Mouse (Mus musculus) G1E (cell line): ENCODE data around the gene Trim37. TPM values are rescaled to one million over a fixed set of nuclear protein-coding genes. Genes with fewer than 3 reads are reported as not detected.

Experiments
- ATAC-seq: 2 replicates; pipeline ENCODE4 v1.8.0; 2016; ENCODE audit warnings: mild to moderate bottlenecking; ENCODE audit not compliant: insufficient number of reproducible peaks, poor library complexity, low FRiP score, severe bottlenecking; ENCODE audit errors: extremely low read depth
- DNase-seq: peaks from one replicate; pipeline ENCODE4 v3.0.0; 2012; ENCODE audit warnings: low spot score
- H3K27me3 ChIP-seq: 2 replicates; pipeline ENCODE4 v1.6.1; 2012; ENCODE audit warnings: mild to moderate bottlenecking, low read length, inconsistent platforms; ENCODE audit not compliant: insufficient read depth
- H3K36me3 ChIP-seq: replicated peaks from 2 replicates; pipeline ENCODE3; 2012; ENCODE audit warnings: mild to moderate bottlenecking, inconsistent platforms
- H3K4me1 ChIP-seq: 2 replicates; pipeline ENCODE4 v1.6.1; 2012; ENCODE audit warnings: low read depth, low read length, inconsistent platforms, mixed read lengths; ENCODE audit not compliant: insufficient read depth
- H3K4me3 ChIP-seq: 2 replicates; pipeline ENCODE4 v1.5.1; 2012; ENCODE audit warnings: low read depth, mild to moderate bottlenecking, inconsistent platforms, low read length, moderate library complexity, mixed read lengths
- H3K9me3 ChIP-seq: replicated peaks from 2 replicates; pipeline ENCODE4 v1.6.1; 2012; ENCODE audit warnings: inconsistent platforms
- CTCF ChIP-seq: IDR thresholded peaks from 2 replicates; pipeline ENCODE4 v1.5.1; 2012; ENCODE audit warnings: low read depth, low read length, inconsistent platforms, mixed read lengths
- GATA1 ChIP-seq: IDR thresholded peaks from 2 replicates; pipeline ENCODE4 v1.6.1; 2012; ENCODE audit warnings: borderline replicate concordance, low read length, inconsistent platforms, mixed read lengths
- GATA2 ChIP-seq: IDR thresholded peaks from 2 replicates; pipeline ENCODE4 v1.6.1; 2012; ENCODE audit warnings: low read depth, low read length, inconsistent platforms, borderline replicate concordance
- POLR2AphosphoS5 ChIP-seq: IDR thresholded peaks from 2 replicates; pipeline ENCODE4 v1.6.1; 2012; ENCODE audit warnings: low read depth, low read length, inconsistent platforms; ENCODE audit not compliant: insufficient replicate concordance
- TAL1 ChIP-seq: conservative IDR thresholded peaks from 2 replicates; pipeline ENCODE4 v1.6.1; 2012; ENCODE audit warnings: low read depth, low read length, inconsistent platforms, mixed read lengths
- polyA plus RNA-seq: library from polyadenylated mRNA; stranded (reverse); fragments of >175 nt; gene quantifications from 2 replicates; pipeline ENCODE4 v1.2.3, GENCODE M21; 2012
- total RNA-seq, 2 experiments: library from RNA; stranded (forward) in 1 of 2; stranded (reverse) in 1 of 2; fragments of 200-1000 nt in 1 of 2; fragments of >200 nt in 1 of 2; fragmentation: Nextera tagmentation in 1 of 2; gene quantifications; 2 replicates each; pipeline ENCODE4 v1.2.3; 2014 to 2017

Trim37 gene
- total and polyA plus RNA-seq, 3 experiments, result 14.5 to 54.7 (median 41.2) TPM

DNA sequence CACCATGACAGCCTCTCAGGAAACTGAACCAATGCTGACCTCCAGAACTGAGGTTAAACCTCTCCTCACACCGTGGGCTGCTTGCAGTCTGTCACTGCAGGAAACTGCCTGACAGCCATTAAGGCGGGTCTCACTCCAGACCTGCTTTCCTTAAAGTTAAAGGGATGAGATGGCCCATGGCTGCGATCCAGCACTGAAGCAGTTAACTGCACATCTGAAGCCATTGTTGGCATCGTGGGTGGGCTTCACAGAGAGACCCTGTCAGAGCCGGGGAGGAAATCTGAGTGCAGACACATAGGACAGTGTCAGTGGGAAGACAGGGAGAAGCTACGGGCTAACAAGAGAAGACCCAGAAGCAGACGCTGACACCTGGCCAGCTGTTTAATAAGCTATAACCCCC, 137.1 kb downstream of the Trim37 start:
- Histone ChIP-seq H3K27me3 (peaks cover 22% of the 10 kb centered on the region), H3K36me3 (no peaks in the 10 kb centered on the region), H3K9me3 (no peaks in the 10 kb centered on the region), H3K4me1 (no peaks in the 10 kb centered on the region), H3K4me3 (no peak overlapping the region)
- ATAC-seq (no peak), DNase-seq (no peak)
- no peak for TF ChIP-seq TAL1
- TF ChIP-seq CTCF, result no peak
- no peak for TF ChIP-seq POLR2AphosphoS5
- no peak for TF ChIP-seq GATA1
- no peak for TF ChIP-seq GATA2

GRCm38 (mm10) chr11:87266246-87266645, 139.4 kb downstream of the Trim37 start:
- no peaks in the 10 kb centered on the region for H3K4me1 ChIP-seq
- DNase-seq (no peak), ATAC-seq (no peak)
- no peak overlapping the region for H3K4me3 ChIP-seq
- H3K27me3 ChIP-seq, result peaks cover 23% of the 10 kb centered on the region
- H3K36me3 ChIP-seq, result no peaks in the 10 kb centered on the region
- TF ChIP-seq POLR2AphosphoS5 (no peak), GATA1 (no peak), TAL1 (no peak), GATA2 (no peak)
- H3K9me3 ChIP-seq, result no peaks in the 10 kb centered on the region

- TF ChIP-seq POLR2AphosphoS5 (no peak), CTCF (no peak), TAL1 (no peak), GATA1 (no peak), GATA2 (no peak)
- peaks cover 17% of the 10 kb centered on the region for H3K27me3 ChIP-seq
- no peaks in the 10 kb centered on the region for H3K4me1 ChIP-seq
- H3K4me3 ChIP-seq, result no peak overlapping the region
- DNase-seq, result no peak
- no peaks in the 10 kb centered on the region for H3K36me3 ChIP-seq
- no peak for ATAC-seq
- no peaks in the 10 kb centered on the region for H3K9me3 ChIP-seq
Measured at GRCm38 (mm10) chr11:87268803-87269202, 141.9 kb downstream of the Trim37 start.

Other genes with a start within 250 kb of the Trim37 start
- 4.8 and 7.0 TPM in 2 replicates for gene Ypel2, start 133.4 kb upstream of the Trim37 start, total RNA-seq (2014; fragmentation: Nextera tagmentation)
- gene Ypel2, start 133.4 kb upstream of the Trim37 start, total RNA-seq (2017), result 6.1 and 8.2 TPM in 2 replicates
- gene Ypel2, start 133.4 kb upstream of the Trim37 start, polyA plus RNA-seq, result 1.2 and 1.5 TPM in 2 replicates
- 1.5 and 4.1 TPM in 2 replicates for gene Gdpd1, start 53.0 kb upstream of the Trim37 start, total RNA-seq (2014; fragmentation: Nextera tagmentation)
- 0.52 and 0.87 TPM in 2 replicates for gene Gdpd1, start 53.0 kb upstream of the Trim37 start, total RNA-seq (2017)
- 0.05 and 0.08 TPM in 2 replicates for gene Gdpd1, start 53.0 kb upstream of the Trim37 start, polyA plus RNA-seq
- gene Smg8, start 40.3 kb upstream of the Trim37 start, total RNA-seq (2014; fragmentation: Nextera tagmentation), result 19.3 and 21.8 TPM in 2 replicates
- 20.2 and 20.5 TPM in 2 replicates for gene Smg8, start 40.3 kb upstream of the Trim37 start, total RNA-seq (2017)
- 3.5 and 5.7 TPM in 2 replicates for gene Smg8, start 40.3 kb upstream of the Trim37 start, polyA plus RNA-seq
- gene Prr11, start 18.4 kb upstream of the Trim37 start, total RNA-seq (2014; fragmentation: Nextera tagmentation), result 67.3 and 75.6 TPM in 2 replicates
- gene Prr11, start 18.4 kb upstream of the Trim37 start, total RNA-seq (2017), result 7.6 and 9.1 TPM in 2 replicates
- gene Prr11, start 18.4 kb upstream of the Trim37 start, polyA plus RNA-seq, result 1.0 and 1.2 TPM in 2 replicates
- 35.5 and 63.7 TPM in 2 replicates for gene Ska2, start 17.8 kb upstream of the Trim37 start, total RNA-seq (2014; fragmentation: Nextera tagmentation)
- 50.0 and 56.5 TPM in 2 replicates for gene Ska2, start 17.8 kb upstream of the Trim37 start, total RNA-seq (2017)
- 0.72 and 1.1 TPM in 2 replicates for gene Ska2, start 17.8 kb upstream of the Trim37 start, polyA plus RNA-seq
- gene Ppm1e, start 231.9 kb downstream of the Trim37 start, total RNA-seq (2014; fragmentation: Nextera tagmentation), result not detected in 2 replicates
- gene Ppm1e, start 231.9 kb downstream of the Trim37 start, total RNA-seq (2017), result 0.70 and 0.82 TPM in 2 replicates
- not detected in 2 replicates for gene Ppm1e, start 231.9 kb downstream of the Trim37 start, polyA plus RNA-seq